Mouse (Mus musculus): ENCODE results near the gene Ttc1. TPM values are rescaled to one million over a fixed set of nuclear protein-coding genes. Genes with fewer than 3 reads are reported as not detected.

Gene Ttc1
- polyA plus RNA-seq, 1 experiment from 2014 or later: 80.4 TPM

- Histone ChIP-seq H3K27ac (replicated peaks) (no peak overlapping the region), H3K4me1 (replicated peaks) (no peaks in the 10 kb centered on the region), H3K9me3 (no peaks in the 10 kb centered on the region), H3K36me3 (peaks cover 13% of the 10 kb centered on the region), H3K4me2 (no peak overlapping the region), H3K9ac (no peak overlapping the region), H3K27me3 (no peaks in the 10 kb centered on the region), H3K4me3 (no peak overlapping the region)
- 99% methylated on average over 3 of the region's 3 CpGs for WGBS
- no peak for ATAC-seq (ENCODE audit: low FRiP score, low read depth)
Observed at GRCm38 (mm10) chr11:43700291-43700690, 47.5 kb downstream of the Ttc1 start.

GRCm38 (mm10) chr11:43698621-43699020 is 49.2 kb downstream of the Ttc1 start:
- ATAC-seq (ENCODE audit: low FRiP score, low read depth): no peak
- Histone ChIP-seq H3K4me1 (replicated peaks) (no peaks in the 10 kb centered on the region), H3K36me3 (peaks cover 8% of the 10 kb centered on the region; the same call in 1 of the 2 replicates), H3K9me3 (no peaks in the 10 kb centered on the region), H3K4me3 (no peak overlapping the region), H3K27me3 (no peaks in the 10 kb centered on the region), H3K9ac (no peak overlapping the region), H3K4me2 (no peak overlapping the region), H3K27ac (replicated peaks) (no peak overlapping the region)
- 89% methylated on average over 5 of the region's 5 CpGs for WGBS

- Histone ChIP-seq H3K27me3 (no peaks in the 10 kb centered on the region), H3K4me1 (replicated peaks) (no peaks in the 10 kb centered on the region), H3K27ac (replicated peaks) (no peak overlapping the region), H3K36me3 (peaks cover 22% of the 10 kb centered on the region), H3K9me3 (no peaks in the 10 kb centered on the region), H3K4me3 (no peak overlapping the region), H3K4me2 (no peak overlapping the region), H3K9ac (no peak overlapping the region)
- WGBS: 69% methylated on average over 4 of the region's 4 CpGs
- ATAC-seq (ENCODE audit: low FRiP score, low read depth): no peak
Observed at GRCm38 (mm10) chr11:43696623-43697022, 51.2 kb downstream of the Ttc1 start.

- Histone ChIP-seq H3K27me3 (no peaks in the 10 kb centered on the region), H3K4me1 (replicated peaks) (peaks cover 26% of the 10 kb centered on the region), H3K9me3 (no peaks in the 10 kb centered on the region), H3K9ac (no peak overlapping the region), H3K4me2 (no peak overlapping the region), H3K4me3 (no peak overlapping the region), H3K27ac (replicated peaks) (no peak overlapping the region), H3K36me3 (peaks cover 42% of the 10 kb centered on the region)
- 57% methylated on average over 1 of the region's 1 CpGs for WGBS
- ATAC-seq (ENCODE audit: low FRiP score, low read depth): no peak
Observed at GRCm38 (mm10) chr11:43688850-43689249, 59.0 kb downstream of the Ttc1 start.

- WGBS: under 1% methylated on average over 71 of the region's 72 CpGs
- Histone ChIP-seq H3K4me1 (replicated peaks) (peaks cover 43% of the 10 kb centered on the region), H3K36me3 (0 out of 2 replicates have a peak, but pooled peaks cover 5% of the 10 kb centered on the region), H3K27me3 (no peaks in the 10 kb centered on the region), H3K4me2 (peak overlapping the region; percentile 68), H3K4me3 (peak overlapping the region; percentile 85), H3K9ac (peak overlapping the region; percentile 93), H3K9me3 (no peaks in the 10 kb centered on the region), H3K27ac (replicated peaks) (peak overlapping the region; percentile 98)
- peak; percentile 40 for ATAC-seq (ENCODE audit: low FRiP score, low read depth)
Observed at GRCm38 (mm10) chr11:43682415-43683217, 65.2 kb downstream of the Ttc1 start.

- WGBS: under 1% methylated on average over 65 of the region's 87 CpGs
- no peaks in the 10 kb centered on the region for H3K27me3 ChIP-seq
- H3K27ac ChIP-seq (replicated peaks): peak within 1 kb of the TSS; percentile 98
- peaks cover 40% of the 10 kb centered on the region for H3K4me1 ChIP-seq (replicated peaks)
- H3K9ac ChIP-seq: peak within 1 kb of the TSS; percentile 93
- H3K4me2 ChIP-seq: peak within 1 kb of the TSS; percentile 68
- H3K36me3 ChIP-seq: 0 out of 2 replicates have a peak, but pooled peaks cover 5% of the 10 kb centered on the region
- ATAC-seq (ENCODE audit: low FRiP score, low read depth): peak; percentile 99
- H3K9me3 ChIP-seq: no peaks in the 10 kb centered on the region
- peak within 1 kb of the TSS; percentile 85 for H3K4me3 ChIP-seq
Observed at GRCm38 (mm10) chr11:43681472-43682414, 66.1 kb downstream of the Ttc1 start, which contains the start of gene Pwwp2a. TSS of gene Pwwp2a (plus strand) at chr11:43681998.

Other genes with a start within 250 kb of the Ttc1 start
- gene Ccnjl, start 219.2 kb downstream of the Ttc1 start, polyA plus RNA-seq (2015; fragmentation: Nextera tagmentation; extraction: Ambion mirVana): 12.3 and 13.2 TPM in 2 replicates
- gene 4933415A04Rik, start 161.0 kb downstream of the Ttc1 start, polyA plus RNA-seq (2015; fragmentation: Nextera tagmentation; extraction: Ambion mirVana): 3.4 and 3.8 TPM in 2 replicates
- gene Fabp6, start 146.5 kb downstream of the Ttc1 start, polyA plus RNA-seq (2015; fragmentation: Nextera tagmentation; extraction: Ambion mirVana): not detected in 2 replicates
- 26.8 and 31.5 TPM in 2 replicates for gene Pwwp2a, start 66.0 kb downstream of the Ttc1 start, polyA plus RNA-seq (2015; fragmentation: Nextera tagmentation; extraction: Ambion mirVana)
- gene Adra1b, start 153.2 kb upstream of the Ttc1 start, polyA plus RNA-seq (2015; fragmentation: Nextera tagmentation; extraction: Ambion mirVana): 13.2 and 13.9 TPM in 2 replicates